Mouse (Mus musculus) lung, postnatal 0 days (tissue): ENCODE measurements around the gene Ccdc181.

Experiments
- CTCF ChIP-seq: IDR thresholded peaks from 2 replicates; pipeline ENCODE4 v1.5.1; 2016; ENCODE audit warnings: antibody characterized with exemption, mild to moderate bottlenecking
- EP300 ChIP-seq: IDR thresholded peaks from 2 replicates; pipeline ENCODE4 v1.6.1; 2016; ENCODE audit warnings: antibody characterized with exemption, mild to moderate bottlenecking, control low read depth

DNA sequence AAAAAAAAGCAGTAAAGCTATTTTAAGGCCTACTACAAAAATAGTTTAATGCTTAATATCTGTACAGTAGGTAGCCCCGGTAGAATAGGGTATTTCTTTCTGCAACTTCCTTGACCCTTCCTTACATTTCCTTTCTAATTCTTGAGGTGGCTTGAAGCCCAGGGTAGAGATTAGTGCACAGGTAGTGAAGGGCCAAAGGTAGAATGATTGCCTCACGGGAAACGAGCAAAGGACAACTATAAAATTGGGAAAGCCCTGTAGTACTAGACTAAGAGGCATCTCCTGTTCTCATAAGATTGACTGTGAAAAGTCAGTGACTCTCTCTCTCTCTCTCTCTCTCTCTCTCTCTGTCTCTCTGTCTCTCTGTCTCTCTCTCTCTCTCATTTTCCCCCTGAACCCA is 60.0 kb downstream of the Ccdc181 start:
- TF ChIP-seq EP300 (no peak), CTCF (no peak)
